Mouse (Mus musculus) cerebellum, adult 2 months (tissue): ENCODE measurements around the gene Lyg2.

ENCODE experiments used
- CTCF ChIP-seq: fragments of 200-500 bp; IDR thresholded peaks from 2 replicates; pipeline ENCODE4 v1.5.1; 2011; ENCODE audit warnings: low read depth, mild to moderate bottlenecking, control low read depth, low read length, moderate library complexity, borderline replicate concordance; ENCODE audit not compliant: insufficient read depth
- POLR2A ChIP-seq: fragments of 200-500 bp; IDR thresholded peaks from 2 replicates; pipeline ENCODE4 v1.6.1; 2011; ENCODE audit warnings: low read length, control low read depth, borderline replicate concordance; ENCODE audit not compliant: insufficient read depth

- TF ChIP-seq CTCF = no peak
- TF ChIP-seq POLR2A = no peak
Observed at GRCm38 (mm10) chr1:37877736-37878460, 38.4 kb downstream of the Lyg2 start.
